Mouse (Mus musculus) liver, adult 2 months (tissue): ENCODE measurements around the gene Fads1. TPM values are rescaled to one million over a fixed set of nuclear protein-coding genes. Genes with fewer than 3 reads are reported as not detected.

Source experiments
- DNase-seq: peaks from one replicate; pipeline ENCODE4 v3.0.0-alpha.2; 2011; ENCODE audit warnings: low read depth, low spot score; ENCODE audit errors: extremely low read depth
- H3K27ac ChIP-seq: fragments of 200-500 bp; replicated peaks from 2 replicates; pipeline ENCODE4 v1.5.1; 2012; ENCODE audit warnings: low read depth, mild to moderate bottlenecking, control low read depth, inconsistent platforms, low read length; ENCODE audit not compliant: insufficient read depth
- H3K27me3 ChIP-seq: fragments of 200-500 bp; 2 replicates; pipeline ENCODE4 v1.6.1; 2012; ENCODE audit warnings: mild to moderate bottlenecking, moderate library complexity, low read length, inconsistent platforms; ENCODE audit not compliant: control insufficient read depth, insufficient read depth
- H3K36me3 ChIP-seq: fragments of 200-500 bp; 2 replicates; pipeline ENCODE4 v1.6.1; 2012; ENCODE audit warnings: low read length, inconsistent platforms; ENCODE audit not compliant: control insufficient read depth, insufficient read depth
- H3K4me1 ChIP-seq: fragments of 200-500 bp; 2 replicates; pipeline ENCODE4 v1.6.1; 2011; ENCODE audit warnings: low read length; ENCODE audit not compliant: control insufficient read depth, insufficient read depth
- H3K4me3 ChIP-seq: fragments of 200-500 bp; 2 replicates; pipeline ENCODE4 v1.5.1; 2011; ENCODE audit warnings: low read depth, mild to moderate bottlenecking, control low read depth, low read length, moderate library complexity; ENCODE audit not compliant: insufficient read depth
- H3K79me2 ChIP-seq: fragments of 200-500 bp; 2 replicates; pipeline ENCODE4 v1.6.1; 2012; ENCODE audit warnings: inconsistent platforms, mild to moderate bottlenecking, low read length, moderate library complexity; ENCODE audit not compliant: control insufficient read depth, insufficient read depth
- H3K9ac ChIP-seq: fragments of 200-500 bp; 2 replicates; pipeline ENCODE4 v1.6.1; 2012; ENCODE audit warnings: low read depth, mild to moderate bottlenecking, control low read depth, inconsistent platforms, low read length
- CTCF ChIP-seq: fragments of 200-500 bp; IDR thresholded peaks from 2 replicates; pipeline ENCODE4 v1.5.1; 2011; ENCODE audit warnings: low read depth, low read length, control low read depth
- POLR2A ChIP-seq: fragments of 200-500 bp; IDR thresholded peaks from 2 replicates; pipeline ENCODE4 v1.6.1; 2011; ENCODE audit warnings: low read length, control low read depth; ENCODE audit not compliant: insufficient read depth; ENCODE audit errors: extremely low read depth
- WGBS: fragments of 180-500 bp; shearing (Covaris S2); methylation state at CpG from one replicate; pipeline ENCODE4 v1.1.7; 2018; 5-methylcytosine and 5-hydroxymethylcytosine counted together
- polyA plus RNA-seq: library from polyadenylated mRNA; depleted of rRNA; stranded (reverse); fragments of >200 nt; gene quantifications from 2 replicates; pipeline ENCODE4 v1.2.3, GENCODE M21; 2012
- total RNA-seq: library from RNA; depleted of rRNA; stranded (reverse); fragments of >200 nt; gene quantifications from 2 replicates; pipeline ENCODE4 v1.2.3, GENCODE M21; 2014

Fads1 gene
- total and polyA plus RNA-seq, 2 experiments = 238 to 352 TPM

DNA sequence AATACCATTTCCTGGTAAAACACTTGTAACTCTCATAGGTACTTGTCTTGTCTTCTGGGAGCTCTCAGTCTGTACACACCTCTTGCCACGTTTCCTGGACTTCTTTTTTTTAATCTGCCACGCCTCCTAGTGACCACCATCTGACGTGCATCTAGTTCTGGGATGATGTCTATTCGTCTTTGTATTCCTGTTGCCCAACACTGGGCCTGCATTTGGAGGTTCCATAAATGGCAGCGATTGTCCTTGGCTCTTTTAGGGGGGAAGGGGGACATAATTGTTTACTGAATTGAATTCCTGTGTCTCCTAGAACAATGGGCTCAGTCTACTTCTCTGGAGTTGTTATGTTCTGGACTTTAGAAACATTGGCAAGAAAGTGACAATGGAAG, 21.9 kb downstream of the Fads1 start:
- 0 out of 2 replicates have a peak, but pooled peaks have one; percentile 1 for TF ChIP-seq CTCF
- no peak for TF ChIP-seq POLR2A
- under 1% methylated on average over 5 of the region's 5 CpGs for WGBS
- H3K27ac ChIP-seq = no peak overlapping the region

DNA sequence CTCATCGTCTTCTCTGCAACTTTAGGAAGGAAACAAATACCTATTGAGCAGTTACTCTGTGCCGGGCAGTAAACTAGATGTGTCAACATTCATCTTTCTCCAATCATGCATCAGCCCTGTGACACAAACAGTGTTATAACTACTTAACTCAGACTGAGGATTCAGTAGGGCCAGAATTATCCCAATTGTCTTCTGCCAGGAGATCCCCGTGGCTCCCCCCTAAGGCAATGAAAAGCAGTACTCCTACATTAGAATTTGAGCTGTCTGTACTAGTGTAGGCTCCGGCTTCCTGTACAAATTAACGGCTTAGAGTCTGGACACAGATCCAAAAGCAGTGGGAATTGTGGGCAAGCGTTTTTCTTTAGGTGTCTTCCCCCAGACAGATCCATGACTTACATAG, 22.4 kb downstream of the Fads1 start:
- 44% methylated on average over 6 of the region's 6 CpGs for WGBS
- Histone ChIP-seq H3K4me3 (no peak overlapping the region; the same call in 1 of the 2 replicates), H3K9ac (no peak overlapping the region)

More for the DNA sequence above, 21.9 kb downstream of the Fads1 start:
- no peaks in the 10 kb centered on the region for H3K27me3 ChIP-seq
- peak overlapping the region; percentile 35; the same call in 1 of the 2 replicates for H3K9ac ChIP-seq
- H3K36me3 ChIP-seq = peaks cover 5% of the 10 kb centered on the region; the same call in 1 of the 2 replicates
- H3K4me1 ChIP-seq = peaks cover 2% of the 10 kb centered on the region
- peak overlapping the region; percentile 93 for H3K4me3 ChIP-seq
- H3K79me2 ChIP-seq = no peaks in the 10 kb centered on the region
- DNase-seq = peak; percentile 69

DNA sequence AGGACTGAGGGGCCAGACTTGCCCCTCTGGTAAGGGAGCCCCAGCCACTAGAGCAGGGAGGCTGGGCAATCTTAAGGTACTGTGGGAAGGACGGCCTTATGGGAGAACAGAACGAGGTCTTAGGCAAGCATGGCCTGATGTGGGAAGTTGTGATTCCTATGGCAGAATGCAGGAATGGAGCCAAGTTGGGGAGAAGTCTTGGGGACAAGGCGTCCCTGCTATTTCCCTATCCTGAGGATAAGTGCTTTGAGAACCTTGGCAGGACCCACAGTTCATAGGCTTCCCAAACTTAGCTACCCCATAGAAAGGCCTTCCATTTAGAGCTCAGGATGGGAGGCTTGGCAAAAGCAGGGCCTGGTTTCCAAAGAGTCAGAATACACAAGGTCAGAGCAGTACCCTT, 26.2 kb downstream of the Fads1 start:
- H3K27me3 ChIP-seq = no peaks in the 10 kb centered on the region
- TF ChIP-seq POLR2A = no peak
- 76% methylated on average over 3 of the region's 3 CpGs for WGBS
- no peak overlapping the region for H3K27ac ChIP-seq
- H3K36me3 ChIP-seq = peaks cover 6% of the 10 kb centered on the region; the same call in 1 of the 2 replicates
- no peak overlapping the region for H3K4me3 ChIP-seq
- no peak overlapping the region for H3K9ac ChIP-seq
- H3K4me1 ChIP-seq = peaks cover 2% of the 10 kb centered on the region; the same call in 1 of the 2 replicates
- no peak for DNase-seq
- H3K79me2 ChIP-seq = no peaks in the 10 kb centered on the region

More for the DNA sequence above, 22.4 kb downstream of the Fads1 start:
- TF ChIP-seq CTCF (no peak), POLR2A (no peak)
- peaks cover 5% of the 10 kb centered on the region; the same call in 1 of the 2 replicates for H3K36me3 ChIP-seq
- no peaks in the 10 kb centered on the region for H3K27me3 ChIP-seq
- no peaks in the 10 kb centered on the region for H3K79me2 ChIP-seq
- peaks cover 2% of the 10 kb centered on the region for H3K4me1 ChIP-seq
- DNase-seq = no peak
- H3K27ac ChIP-seq = no peak overlapping the region

DNA sequence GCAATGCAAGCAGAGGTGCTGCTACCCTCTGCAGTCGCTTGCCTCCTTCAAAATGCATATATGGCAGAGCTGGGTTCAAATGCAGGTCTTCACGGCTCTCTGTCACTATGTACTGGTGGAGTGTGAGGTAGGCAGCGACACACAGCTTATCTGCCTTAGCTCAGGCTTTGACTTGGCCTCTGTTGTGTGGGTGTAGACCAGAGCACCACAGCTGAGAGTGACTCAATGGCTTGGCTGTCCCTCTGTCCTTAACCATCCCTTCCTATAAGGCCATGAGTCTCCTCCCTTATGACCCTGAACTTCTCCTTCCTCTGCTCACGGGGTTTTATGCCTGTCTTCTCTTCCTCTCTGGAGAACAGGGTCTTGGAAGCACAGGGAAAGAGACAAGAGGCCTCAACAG, 28.2 kb downstream of the Fads1 start:
- no peak overlapping the region for H3K4me3 ChIP-seq
- 78% methylated on average over 4 of the region's 4 CpGs for WGBS
- no peak for DNase-seq
- H3K27ac ChIP-seq = no peak overlapping the region
- H3K36me3 ChIP-seq = peaks cover 6% of the 10 kb centered on the region; the same call in 1 of the 2 replicates
- H3K4me1 ChIP-seq = no peaks in the 10 kb centered on the region
- H3K9ac ChIP-seq = no peak overlapping the region
- H3K27me3 ChIP-seq = no peaks in the 10 kb centered on the region
- TF ChIP-seq POLR2A (no peak), CTCF (no peak)
- no peaks in the 10 kb centered on the region for H3K79me2 ChIP-seq

DNA sequence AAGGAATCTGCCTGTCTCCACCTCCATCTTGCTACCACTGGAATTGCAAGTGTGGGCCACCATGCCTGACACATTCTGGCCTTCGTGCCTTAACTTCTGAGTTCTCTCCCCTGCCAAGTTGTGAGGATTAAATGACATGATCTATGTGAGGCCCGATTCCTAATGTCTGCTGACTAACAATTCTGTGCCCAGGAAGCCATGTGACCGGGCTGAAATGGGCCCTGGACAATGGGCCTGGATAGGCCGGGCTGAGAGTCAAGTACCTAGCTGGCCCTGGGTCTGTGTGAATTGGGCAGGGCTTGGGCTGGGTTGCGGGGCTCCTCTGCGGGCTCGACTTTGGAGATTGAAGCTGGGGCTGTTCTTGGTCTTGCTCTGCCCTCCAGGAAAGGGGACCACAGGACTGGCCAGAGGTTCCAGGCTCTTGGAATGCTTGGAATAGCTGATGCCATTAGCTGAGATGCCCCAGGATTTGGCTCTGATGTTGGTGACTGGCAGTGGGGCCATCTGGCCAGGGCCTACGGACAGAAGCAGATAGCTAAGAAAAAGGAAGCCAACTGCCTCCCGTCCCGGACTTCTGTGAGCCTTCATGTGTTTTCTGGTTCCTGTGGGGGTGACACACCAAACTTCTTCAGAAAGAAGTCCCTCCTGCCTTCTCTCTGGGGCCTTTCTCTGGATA, 31.2 kb downstream of the Fads1 start:
- Histone ChIP-seq H3K4me1 (no peaks in the 10 kb centered on the region), H3K4me3 (no peak overlapping the region), H3K27ac (no peak overlapping the region), H3K36me3 (0 out of 2 replicates have a peak, but pooled peaks cover 2% of the 10 kb centered on the region), H3K79me2 (no peaks in the 10 kb centered on the region), H3K9ac (no peak overlapping the region), H3K27me3 (no peaks in the 10 kb centered on the region)
- 85% methylated on average over 10 of the region's 10 CpGs for WGBS
- DNase-seq = no peak
- TF ChIP-seq POLR2A (no peak), CTCF (no peak)

DNA sequence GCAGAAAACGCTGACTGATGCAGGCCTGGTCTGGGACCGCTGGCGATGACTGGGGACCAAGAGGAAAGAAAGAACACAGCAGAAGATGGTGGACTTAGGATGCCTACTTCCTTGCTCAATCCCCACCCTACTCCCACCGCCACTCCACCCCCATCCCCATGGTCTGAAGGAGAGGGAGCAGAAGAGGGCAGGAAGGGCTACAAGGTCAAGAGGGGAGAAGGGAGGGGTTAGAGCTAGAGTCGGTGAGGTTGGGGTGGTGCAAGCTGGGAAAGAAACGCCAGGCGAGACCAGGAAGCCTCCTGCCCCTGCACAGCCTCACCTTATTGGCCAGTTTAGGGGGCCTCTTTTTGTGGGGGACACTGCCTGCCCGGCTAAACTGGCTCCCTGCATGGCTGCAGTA, 33.4 kb downstream of the Fads1 start:
- Histone ChIP-seq H3K79me2 (no peaks in the 10 kb centered on the region), H3K36me3 (0 out of 2 replicates have a peak, but pooled peaks cover 2% of the 10 kb centered on the region), H3K4me1 (no peaks in the 10 kb centered on the region), H3K27ac (no peak overlapping the region), H3K4me3 (no peak overlapping the region), H3K9ac (no peak overlapping the region), H3K27me3 (no peaks in the 10 kb centered on the region)
- no peak for DNase-seq
- TF ChIP-seq CTCF = no peak
- TF ChIP-seq POLR2A = no peak
- WGBS = 83% methylated on average over 8 of the region's 8 CpGs
